Mouse (Mus musculus) forelimb bud, embryonic 11.5 days (tissue): ENCODE measurements at regions not wholly inside any gene's neighbourhood (a gene's known extent, or its start where the extent isn't known, plus 50 kb on each side); places are given as distances from the start of the nearest gene placed in this dataset.

Experiments used
- DNase-seq: peaks from one replicate; pipeline ENCODE4 v3.0.0-alpha.2; 2012; ENCODE audit warnings: low read depth, low spot score

- DNase-seq, result no peak
Measured at GRCm38 (mm10) chr12:16018237-16018636, 201.5 kb upstream of the Trib2 start.

- no peak for DNase-seq
Measured at GRCm38 (mm10) chr12:16016621-16017020, 199.9 kb upstream of the Trib2 start.

GRCm38 (mm10) chr12:16015596-16015995 lies 198.9 kb upstream of the Trib2 start:
- DNase-seq, result no peak

GRCm38 (mm10) chr12:16014679-16015078 lies 198.0 kb upstream of the Trib2 start:
- no peak for DNase-seq

- no peak for DNase-seq
Measured at GRCm38 (mm10) chr12:16013861-16014630, 197.3 kb upstream of the Trib2 start.

- DNase-seq, result no peak
Measured at GRCm38 (mm10) chr12:16013354-16013753, 196.6 kb upstream of the Trib2 start.

- DNase-seq, result no peak
Measured at GRCm38 (mm10) chr12:16012081-16012480, 195.4 kb upstream of the Trib2 start.

- no peak for DNase-seq
Measured at GRCm38 (mm10) chr12:16009822-16010620, 193.3 kb upstream of the Trib2 start.

- no peak for DNase-seq
Measured at GRCm38 (mm10) chr12:16008763-16009515, 192.2 kb upstream of the Trib2 start.

- DNase-seq, result no peak
Measured at GRCm38 (mm10) chr12:16008261-16008660, 191.5 kb upstream of the Trib2 start.

- DNase-seq, result no peak
Measured at GRCm38 (mm10) chr12:16006688-16007087, 190.0 kb upstream of the Trib2 start.

GRCm38 (mm10) chr12:16006286-16006685 lies 189.6 kb upstream of the Trib2 start:
- DNase-seq, result no peak

GRCm38 (mm10) chr12:16001811-16002210 lies 185.1 kb upstream of the Trib2 start:
- DNase-seq, result no peak

GRCm38 (mm10) chr12:16001225-16001624 lies 184.5 kb upstream of the Trib2 start:
- DNase-seq, result no peak

GRCm38 (mm10) chr12:15998331-15998730 lies 181.6 kb upstream of the Trib2 start:
- DNase-seq, result no peak

- DNase-seq, result no peak
Measured at GRCm38 (mm10) chr12:15993866-15994265, 177.1 kb upstream of the Trib2 start.

- no peak for DNase-seq
Measured at GRCm38 (mm10) chr12:15986351-15986750, 169.6 kb upstream of the Trib2 start.

GRCm38 (mm10) chr12:15985649-15986048 lies 168.9 kb upstream of the Trib2 start:
- DNase-seq, result no peak

GRCm38 (mm10) chr12:15983591-15984300 lies 167.0 kb upstream of the Trib2 start:
- DNase-seq, result no peak

GRCm38 (mm10) chr12:15981741-15982140 lies 165.0 kb upstream of the Trib2 start:
- no peak for DNase-seq

- no peak for DNase-seq
Measured at GRCm38 (mm10) chr12:15979233-15979632, 162.5 kb upstream of the Trib2 start.

- no peak for DNase-seq
Measured at GRCm38 (mm10) chr12:15971786-15972185, 155.1 kb upstream of the Trib2 start.
